Mouse (Mus musculus) mature B cell (primary cell): ENCODE data around the gene Uba7.
"Not testable (repeated sequence)": the region's sequence is repeated elsewhere in the genome, so short reads cannot be mapped to it uniquely, and the experiment has no call there.

ENCODE experiments used
- in situ Hi-C: fragments of 300-500 bp; cut with MboI; formaldehyde crosslinking; loops from 2 replicates; pipeline ENCODE4 v1.14.3; 2019

Gene Uba7

GRCm38 (mm10) chr9:107993013-107993412 is 17.7 kb downstream of the Uba7 start:
- in situ Hi-C loops, result no loop called here

GRCm38 (mm10) chr9:107994464-107994863 is 19.2 kb downstream of the Uba7 start:
- in situ Hi-C loops, result no loop called here

- in situ Hi-C loops, result no loop called here
Observed at GRCm38 (mm10) chr9:107995513-107995912, 20.2 kb downstream of the Uba7 start.

GRCm38 (mm10) chr9:107996049-107996448 is 20.7 kb downstream of the Uba7 start, which contains the start of gene Gm20662:
Gene Gm20662 (plus strand): TSS chr9:107996349.
- in situ Hi-C loops, result no loop called here

- in situ Hi-C loops, result no loop called here
Observed at GRCm38 (mm10) chr9:108001922-108002770, 26.8 kb downstream of the Uba7 start, which contains the start of gene Ip6k1. Gene Ip6k1 (plus strand): TSS chr9:108002501.

GRCm38 (mm10) chr9:108002778-108003530 is 27.6 kb downstream of the Uba7 start:
- in situ Hi-C loops, result no loop called here

- in situ Hi-C loops, result no loop called here
Observed at GRCm38 (mm10) chr9:108003531-108003890, 28.2 kb downstream of the Uba7 start.

GRCm38 (mm10) chr9:108008041-108008440 is 32.7 kb downstream of the Uba7 start:
- in situ Hi-C loops, result no loop called here

- in situ Hi-C loops, result no loop called here
Observed at GRCm38 (mm10) chr9:108010385-108010784, 35.1 kb downstream of the Uba7 start.

- in situ Hi-C loops, result not testable (repeated sequence)
Observed at GRCm38 (mm10) chr9:108013577-108013976, 38.3 kb downstream of the Uba7 start.

GRCm38 (mm10) chr9:108017127-108017526 is 41.8 kb downstream of the Uba7 start:
- in situ Hi-C loops, result no loop called here

- in situ Hi-C loops, result no loop called here
Observed at GRCm38 (mm10) chr9:108020741-108021140, 45.4 kb downstream of the Uba7 start.

- in situ Hi-C loops, result no loop called here
Observed at GRCm38 (mm10) chr9:108023216-108023615, 47.9 kb downstream of the Uba7 start.

- in situ Hi-C loops, result no loop called here
Observed at GRCm38 (mm10) chr9:108026584-108026983, 51.3 kb downstream of the Uba7 start.

- in situ Hi-C loops, result no loop called here
Observed at GRCm38 (mm10) chr9:108027867-108028266, 52.6 kb downstream of the Uba7 start.

- in situ Hi-C loops, result no loop called here
Observed at GRCm38 (mm10) chr9:108032126-108032525, 56.8 kb downstream of the Uba7 start.
